Mouse (Mus musculus) C2C12 (cell line): ENCODE data around the gene Gm9736.

Source experiments
- CEBPB ChIP-seq: IDR thresholded peaks from one replicate; pipeline ENCODE4 v1.6.1; 2011; ENCODE audit warnings: low read depth, mild to moderate bottlenecking, control low read depth, moderate library complexity
- CTCF ChIP-seq: IDR thresholded peaks from one replicate; pipeline ENCODE4 v1.5.1; 2011; ENCODE audit not compliant: control insufficient read depth, insufficient read depth, insufficient read length
- MAX ChIP-seq: IDR thresholded peaks from one replicate; pipeline ENCODE4 v1.6.1; 2011; ENCODE audit warnings: mild to moderate bottlenecking, control low read depth
- MYOD1 ChIP-seq: IDR thresholded peaks from one replicate; pipeline ENCODE4 v1.6.1; 2011; ENCODE audit warnings: low read depth; ENCODE audit not compliant: control insufficient read depth, insufficient read length
- USF1 ChIP-seq: IDR thresholded peaks from one replicate; pipeline ENCODE4 v1.6.1; 2011; ENCODE audit warnings: low read depth, mild to moderate bottlenecking, control low read depth, moderate library complexity

GRCm38 (mm10) chr10:77753448-77753847 is 2.3 kb upstream of the Gm9736 start:
- TF ChIP-seq CTCF, result no peak
- no peak for TF ChIP-seq CEBPB
- no peak for TF ChIP-seq USF1
- no peak for TF ChIP-seq MYOD1
- no peak for TF ChIP-seq MAX
